Mouse (Mus musculus): ENCODE results near the gene Xrra1. TPM values are rescaled to one million over a fixed set of nuclear protein-coding genes. Genes with fewer than 3 reads are reported as not detected.

The Xrra1 gene
- total RNA-seq, 2 experiments from 2014 or later = 0.77 to 1.6 TPM

DNA sequence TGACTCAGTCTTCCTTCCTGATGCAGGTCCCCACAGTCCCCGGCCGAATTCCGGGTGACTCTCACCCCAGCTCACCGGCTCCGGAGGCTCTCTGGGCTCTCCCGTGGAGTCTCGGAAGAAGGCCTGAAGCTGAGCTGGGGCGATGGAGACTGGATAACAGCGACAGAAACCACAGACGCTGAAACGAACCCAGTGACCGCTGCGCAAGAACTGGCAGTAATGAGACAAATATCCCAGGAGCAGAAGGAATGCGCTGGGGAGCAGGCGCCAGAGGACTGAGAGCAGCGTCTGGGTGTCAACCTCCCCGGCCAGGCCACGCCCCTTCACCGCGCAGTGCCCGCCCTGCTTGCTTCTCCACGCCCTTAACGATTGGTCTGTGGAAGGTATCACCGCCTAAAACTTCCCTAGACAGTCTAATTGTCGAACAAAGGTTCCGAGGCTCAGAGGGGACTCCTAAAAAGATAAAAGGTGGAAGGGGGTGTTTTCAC, 30.8 kb upstream of the Xrra1 start, which contains the start of gene Neu3:
Gene Neu3 (minus strand): TSS at position 335 of the 488 bp plus-strand sequence.
- peak; percentile 87 to 88 for DNase-seq (ENCODE audit: extremely low spot score in 1 of 2, low spot score in 2 of 2)
- intact Hi-C loops (cut with DNase I) = loop anchor here (2.0 to 5.0 kb wide), 2 partner anchors 31 to 49 kb away; partner anchors contain the start of gene Xrra1
- peak; percentile 23; the same call in 1 of the 2 replicates for TF ChIP-seq CTCF (IDR thresholded peaks at IDR 0.05)
- peak within 1 kb of the TSS; percentile 74 for H3K27ac ChIP-seq
- peak within 1 kb of the TSS; percentile 61 for H3K4me3 ChIP-seq

DNA sequence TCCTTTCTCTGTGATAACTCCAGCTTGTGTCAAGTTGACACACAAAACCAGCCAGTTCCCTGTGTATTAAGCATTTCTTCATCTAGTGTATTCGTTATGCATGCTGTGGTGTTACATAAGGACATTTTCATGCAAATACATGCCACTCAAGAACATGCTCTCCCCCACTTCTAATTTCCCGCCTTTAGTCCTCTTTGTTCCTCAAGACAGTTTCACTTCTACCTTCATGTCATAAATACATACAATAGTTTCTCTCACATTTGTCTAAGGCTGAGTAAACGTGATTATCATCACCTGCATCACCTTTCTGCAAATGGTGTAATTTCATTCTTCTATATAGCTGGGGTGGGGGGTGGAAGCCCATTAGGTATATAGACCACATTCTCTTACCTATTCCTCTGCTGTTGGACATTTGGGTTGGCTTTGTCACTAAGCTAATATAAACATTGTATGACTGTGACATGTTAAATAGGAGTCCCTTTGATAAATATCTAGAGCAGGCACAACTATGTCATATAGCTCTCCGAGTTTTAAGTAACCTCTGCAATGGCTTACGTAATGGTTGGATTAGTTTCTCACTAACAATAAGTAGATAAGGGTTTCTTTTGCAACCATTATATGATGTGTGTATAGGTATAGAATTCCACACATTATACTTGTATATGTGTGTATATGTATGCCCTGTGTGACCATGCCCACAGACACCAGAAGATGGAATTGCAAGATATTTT, 25.6 kb upstream of the Xrra1 start:
- Histone ChIP-seq H3K27ac (no peak overlapping the region), H3K4me3 (no peak overlapping the region)
- no peak for DNase-seq (ENCODE audit: extremely low spot score in 1 of 2, low spot score in 2 of 2)
- intact Hi-C loops (cut with DNase I) = no loop called here
- no peak for TF ChIP-seq CTCF (IDR thresholded peaks at IDR 0.05)

DNA sequence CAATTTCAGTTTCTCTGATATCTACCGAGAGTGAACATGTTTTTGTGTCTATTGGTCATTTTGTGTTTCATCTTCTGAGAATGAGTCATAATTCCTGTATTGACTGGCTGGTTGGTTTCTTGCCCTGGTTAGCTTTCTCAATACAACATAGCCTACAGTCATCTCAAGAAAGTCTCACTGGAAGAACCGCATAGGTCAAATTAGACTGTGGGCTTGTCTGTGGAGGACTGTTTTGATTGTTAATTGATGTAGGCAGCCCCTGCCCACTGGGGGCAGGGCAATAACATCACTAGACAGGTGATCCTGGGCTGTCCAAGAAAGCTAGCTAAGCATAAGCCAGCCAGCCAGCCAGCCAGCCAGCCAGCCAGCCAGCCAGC, 25.1 kb upstream of the Xrra1 start:
- H3K4me3 ChIP-seq = no peak overlapping the region
- H3K27ac ChIP-seq = no peak overlapping the region
- no peak for TF ChIP-seq CTCF (IDR thresholded peaks at IDR 0.05)
- intact Hi-C loops (cut with DNase I) = no loop called here
- DNase-seq (ENCODE audit: extremely low spot score in 1 of 2, low spot score in 2 of 2) = no peak

DNA sequence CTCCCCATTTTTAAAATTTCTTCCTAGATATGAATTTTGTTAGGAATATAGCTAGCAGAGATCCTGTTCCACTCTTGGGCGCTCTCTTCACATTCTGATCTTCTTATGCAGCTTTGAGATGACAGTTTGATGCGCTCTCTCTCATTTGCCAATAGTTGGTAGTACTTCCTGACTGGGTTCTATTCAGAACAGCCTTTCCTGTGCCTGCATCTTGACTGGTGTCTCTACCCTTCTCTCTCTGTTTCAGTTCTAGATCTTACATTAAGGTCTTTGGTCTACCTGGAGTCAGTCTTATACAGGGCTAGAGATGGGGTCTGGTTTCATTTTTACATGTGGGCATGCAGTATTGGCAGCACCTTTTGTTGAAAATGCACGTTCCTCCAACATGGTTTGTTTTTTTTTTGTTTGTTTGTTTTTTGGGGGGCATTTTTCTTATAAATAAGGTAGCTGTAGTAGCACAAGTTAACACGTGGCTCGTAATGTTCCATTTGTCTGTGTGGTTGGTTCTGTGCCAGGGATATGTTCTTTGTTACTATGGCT, 24.5 kb upstream of the Xrra1 start:
- Histone ChIP-seq H3K27ac (no peak overlapping the region), H3K4me3 (no peak overlapping the region)
- no peak for DNase-seq (ENCODE audit: extremely low spot score in 1 of 2, low spot score in 2 of 2)
- TF ChIP-seq CTCF (IDR thresholded peaks at IDR 0.05) = no peak
- intact Hi-C loops (cut with DNase I) = no loop called here

DNA sequence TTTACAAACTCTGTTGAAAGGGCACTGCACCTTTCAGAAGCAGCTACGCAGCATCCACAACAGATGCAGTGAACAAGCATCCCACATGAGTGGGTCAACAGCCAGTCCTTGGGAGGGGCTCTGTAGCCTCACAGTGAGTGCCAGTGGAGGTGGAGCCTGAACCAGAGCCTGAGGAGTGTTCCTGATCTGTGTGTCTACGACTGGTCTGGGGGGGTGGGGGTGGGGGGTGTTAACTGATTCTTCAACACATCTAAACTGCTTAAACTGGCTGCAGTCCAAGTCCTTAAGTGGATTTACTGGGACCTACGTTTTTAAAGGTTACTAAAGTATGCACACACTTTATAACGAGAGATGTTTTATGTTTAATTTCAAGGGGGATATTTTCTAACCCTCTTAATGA, 22.1 kb upstream of the Xrra1 start:
- H3K4me3 ChIP-seq = no peak overlapping the region
- TF ChIP-seq CTCF (IDR thresholded peaks at IDR 0.05) = no peak
- no peak overlapping the region for H3K27ac ChIP-seq
- no peak for DNase-seq (ENCODE audit: extremely low spot score in 1 of 2, low spot score in 2 of 2)
- intact Hi-C loops (cut with DNase I) = no loop called here

DNA sequence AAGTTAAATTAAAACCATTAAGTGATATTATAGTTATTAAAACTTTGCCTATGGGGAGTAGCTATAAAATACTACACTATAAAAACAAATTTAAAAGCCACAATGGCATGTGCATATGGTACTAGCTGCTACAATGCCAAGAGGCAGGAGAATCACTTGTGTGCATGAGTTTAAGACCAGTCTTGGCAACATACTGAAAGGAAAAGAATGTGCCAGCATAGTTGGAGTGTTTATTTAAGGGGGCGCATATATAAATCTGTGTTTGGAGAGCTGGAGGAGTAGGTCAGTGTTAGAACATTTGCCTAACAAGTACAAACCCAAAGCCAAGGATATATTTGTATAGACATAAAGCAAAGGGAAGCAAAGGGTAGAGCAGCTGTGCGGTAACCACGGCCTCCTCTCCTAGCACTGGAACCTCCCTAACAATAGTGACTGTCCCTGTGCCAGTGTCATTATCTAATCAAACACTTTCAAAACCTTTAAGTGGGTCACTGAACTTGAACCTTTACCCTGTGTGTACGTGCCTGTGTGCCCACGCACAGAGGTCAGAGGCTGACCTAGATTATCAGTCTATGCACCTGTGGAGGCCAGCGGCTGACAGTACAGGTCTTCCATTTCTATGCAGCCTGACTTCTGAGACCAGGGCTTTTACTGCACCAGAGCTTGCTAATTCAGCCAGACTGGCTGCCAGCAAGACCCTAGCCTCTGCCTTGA, 21.4 kb upstream of the Xrra1 start:
- TF ChIP-seq CTCF (IDR thresholded peaks at IDR 0.05) = no peak

DNA sequence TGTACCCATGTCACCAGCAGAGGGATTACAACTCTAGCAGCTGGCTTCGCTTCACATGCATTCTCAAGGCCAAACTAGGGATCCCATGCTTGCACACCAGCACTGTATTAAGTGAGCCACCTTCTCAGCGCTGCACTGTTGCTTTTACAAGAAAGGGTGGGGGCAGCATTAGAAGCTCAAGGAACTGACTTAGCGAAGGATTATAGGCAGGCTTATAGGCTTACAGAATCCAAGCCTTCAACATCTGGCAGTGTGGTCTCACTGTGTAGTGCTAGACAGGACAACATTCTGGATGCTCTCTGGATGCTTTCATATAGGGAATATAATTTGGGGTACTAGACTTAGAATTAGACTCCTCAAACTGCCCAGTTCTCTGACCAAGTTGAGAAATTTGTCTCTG, 20.7 kb upstream of the Xrra1 start:
- H3K27ac ChIP-seq = no peak overlapping the region
- no peak for DNase-seq (ENCODE audit: extremely low spot score in 1 of 2, low spot score in 2 of 2)

More for the DNA sequence above, 21.4 kb upstream of the Xrra1 start:
- H3K27ac ChIP-seq = no peak overlapping the region
- H3K4me3 ChIP-seq = no peak overlapping the region
- no peak for DNase-seq (ENCODE audit: extremely low spot score in 1 of 2, low spot score in 2 of 2)
- intact Hi-C loops (cut with DNase I) = no loop called here

DNA sequence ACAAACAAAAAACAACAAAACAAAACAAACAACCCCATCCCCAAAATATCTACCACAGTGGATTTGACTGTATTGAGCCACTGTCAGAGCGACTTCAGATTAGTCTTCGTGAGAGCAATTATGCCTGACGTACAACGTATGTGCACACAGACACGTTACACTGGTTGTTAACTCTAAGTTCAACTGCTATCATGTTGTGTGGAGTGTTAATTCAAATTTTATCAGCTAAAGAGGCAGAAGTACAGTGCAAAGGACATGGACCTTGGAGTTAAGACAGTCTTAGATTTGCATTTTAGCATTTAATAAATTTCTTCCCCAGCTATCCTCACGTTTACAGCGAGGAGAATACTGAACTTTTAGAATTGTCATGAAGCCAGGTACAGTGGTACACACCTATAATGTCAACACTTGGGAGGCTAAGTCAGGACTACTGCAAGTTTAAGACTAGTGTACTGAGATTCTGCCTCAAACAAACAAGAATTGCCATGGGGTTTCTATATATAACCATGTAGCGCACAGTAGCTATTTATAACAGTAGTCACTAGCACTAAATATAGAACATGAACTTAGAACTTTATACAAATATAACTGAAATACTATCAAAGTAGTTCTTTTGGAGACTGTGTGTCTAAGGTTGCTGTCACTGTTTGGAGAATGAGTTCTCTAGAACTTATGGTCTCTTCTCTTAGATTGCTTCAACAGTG, 13.2 kb upstream of the Xrra1 start:
- intact Hi-C loops (cut with DNase I) = no loop called here
- DNase-seq (ENCODE audit: extremely low spot score in 1 of 2, low spot score in 2 of 2) = no peak
- no peak for TF ChIP-seq CTCF (IDR thresholded peaks at IDR 0.05)

More for the DNA sequence above, 20.7 kb upstream of the Xrra1 start:
- no peak overlapping the region for H3K4me3 ChIP-seq
- TF ChIP-seq CTCF (IDR thresholded peaks at IDR 0.05) = no peak
- intact Hi-C loops (cut with DNase I) = no loop called here

DNA sequence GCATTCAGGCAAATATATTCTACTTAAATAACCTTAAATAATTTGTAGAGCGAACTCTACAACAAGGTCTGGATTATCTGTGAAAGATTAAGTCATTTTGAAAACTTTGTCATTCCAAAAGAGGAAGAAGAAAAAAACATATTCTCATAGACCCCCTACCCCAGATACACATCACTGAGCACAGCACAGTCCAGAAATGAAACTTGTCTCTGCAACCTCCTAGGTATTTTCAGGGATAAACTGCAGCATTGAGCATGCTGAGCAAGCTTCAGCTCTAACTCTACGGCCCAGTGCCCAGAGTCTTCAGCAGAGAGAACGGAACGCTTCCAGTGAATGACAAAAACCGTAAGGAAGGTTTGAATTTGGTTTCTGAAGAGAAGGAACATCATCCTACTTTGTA, 8.4 kb upstream of the Xrra1 start:
- intact Hi-C loops (cut with DNase I) = loop anchor here (10.0 kb wide), 1 partner anchor 366 kb away; the partner anchor contains the start of gene Rps3
- TF ChIP-seq CTCF (IDR thresholded peaks at IDR 0.05) = no peak
- no peak for DNase-seq (ENCODE audit: extremely low spot score in 1 of 2, low spot score in 2 of 2)
- H3K4me3 ChIP-seq = no peak overlapping the region
- no peak overlapping the region for H3K27ac ChIP-seq

More for the DNA sequence above, 13.2 kb upstream of the Xrra1 start:
- no peak overlapping the region for H3K27ac ChIP-seq
- H3K4me3 ChIP-seq = no peak overlapping the region

DNA sequence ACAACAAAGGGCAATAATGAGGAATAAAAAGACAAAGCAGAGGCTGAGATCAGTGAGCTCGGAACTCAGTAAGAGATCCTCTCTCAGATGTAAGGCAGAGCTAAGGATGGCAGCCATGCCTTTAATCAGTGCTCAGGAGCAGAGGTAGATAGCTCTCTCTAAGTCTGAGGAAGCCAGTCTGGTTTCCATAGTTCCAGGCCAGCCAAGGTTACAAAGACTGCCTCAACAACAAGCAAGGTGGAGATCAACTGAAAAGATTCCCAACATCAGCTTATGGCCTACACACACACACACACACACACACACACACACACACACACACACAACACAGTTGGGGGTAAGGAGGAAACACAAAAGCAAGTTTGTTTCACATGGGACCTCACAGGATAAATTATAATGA, 7.8 kb upstream of the Xrra1 start:
- no peak for TF ChIP-seq CTCF (IDR thresholded peaks at IDR 0.05)
- no peak overlapping the region for H3K27ac ChIP-seq
- intact Hi-C loops (cut with DNase I) = loop anchor here (10.0 kb wide), 1 partner anchor 366 kb away; the partner anchor contains the start of gene Rps3
- no peak overlapping the region for H3K4me3 ChIP-seq
- DNase-seq (ENCODE audit: extremely low spot score in 1 of 2, low spot score in 2 of 2) = no peak

DNA sequence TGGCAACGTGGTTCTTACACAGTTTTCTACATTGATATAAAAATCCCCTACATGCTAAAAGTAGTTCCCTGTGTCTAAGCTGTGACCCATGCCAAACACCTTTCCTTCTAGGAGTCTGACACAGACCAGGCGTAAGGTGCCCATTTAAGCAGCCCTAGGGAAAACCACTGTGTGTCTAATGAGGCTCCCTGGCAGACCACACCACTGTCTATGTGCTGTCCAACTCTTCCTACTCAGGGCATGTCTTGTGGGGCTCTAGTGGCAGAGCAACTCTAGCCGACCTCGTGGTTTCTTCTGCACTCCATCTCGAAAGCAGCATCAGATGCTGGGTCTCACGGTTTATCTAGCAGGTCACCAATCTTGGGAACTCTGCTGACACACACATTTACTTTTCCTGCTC, 7.3 kb upstream of the Xrra1 start:
- Histone ChIP-seq H3K4me3 (no peak overlapping the region), H3K27ac (no peak overlapping the region)
- intact Hi-C loops (cut with DNase I) = loop anchor here (10.0 kb wide), 1 partner anchor 367 kb away; the partner anchor contains the start of gene Rps3
- no peak for DNase-seq (ENCODE audit: extremely low spot score in 1 of 2, low spot score in 2 of 2)
- TF ChIP-seq CTCF (IDR thresholded peaks at IDR 0.05) = no peak
